Comparison of ENCODE assay signal across 10 mouse cellular contexts in genomic region chr2:116820831-116821745, GRCm38 (mm10). TPM values are rescaled to one million over a fixed set of nuclear protein-coding genes. Genes with fewer than 3 reads are reported as not detected.
DNase-seq lines count a peak whose midpoint lies in the region; ATAC-seq and TF ChIP-seq lines count a peak whose summit lies in the region.
"Had no signal": no experiment of that assay in that cellular context is flagged by ENCODE, and none has a peak within 500 bp of the region (broad histone marks: within the 10 kb centered on the region; RNA-seq: fewer than 3 reads in every experiment).

No protein-coding gene starts in this region.

- no peak overlapping the region for H3K4me2 ChIP-seq in hindbrain, embryonic 11.5 days (replicated peaks; ENCODE audit: low read depth, low read length)
- H3K4me2 ChIP-seq in forebrain, embryonic 12.5 days, result no peak overlapping the region
- H3K4me2 ChIP-seq in limb, embryonic 14.5 days (replicated peaks; ENCODE audit: low read depth, low read length, severe bottlenecking), result no peak overlapping the region
- H3K4me2 ChIP-seq: heart, embryonic 15.5 days had no signal

- in situ Hi-C loops in ES-E14 (cut with MboI; ENCODE audit: low sequenced_read_pairs in 2 of 2, unreplicated experiment in 2 of 2), result loop anchor here in 1 of 2 experiments (10.0 kb wide), 1 partner anchor 606 kb away; no protein-coding TSS in a partner anchor

- H3K27ac ChIP-seq in hindbrain, embryonic 11.5 days (ENCODE audit: low read depth, low read length), result peak overlapping the region; percentile 49
- H3K27ac ChIP-seq in hindbrain, embryonic 10.5 days, result no peak overlapping the region; the same call in 1 of the 2 replicates
- H3K27ac ChIP-seq in ES-E14 (ENCODE audit: insufficient read depth, low read depth, low read length, poor library complexity, severe bottlenecking), result no peak overlapping the region
- H3K27ac ChIP-seq in forebrain, embryonic 12.5 days, result peak overlapping the region; percentile 59; the same call in 1 of the 2 replicates
- H3K27ac ChIP-seq in limb, embryonic 14.5 days (replicated peaks; ENCODE audit: low read depth, low read length), result no peak overlapping the region
- H3K27ac ChIP-seq: heart, embryonic 15.5 days had no signal

- H3K4me3 ChIP-seq in hindbrain, embryonic 11.5 days (ENCODE audit: low read depth, low read length), result no peak overlapping the region
- H3K4me3 ChIP-seq in hindbrain, embryonic 10.5 days, result no peak overlapping the region
- H3K4me3 ChIP-seq in ES-E14 (ENCODE audit: insufficient read depth in 1 of 2, low read depth in 1 of 2, low read length in 2 of 2, poor library complexity in 1 of 2, severe bottlenecking in 1 of 2), result no peak overlapping the region
- H3K4me3 ChIP-seq in forebrain, embryonic 12.5 days (replicated peaks), result no peak overlapping the region
- no peak overlapping the region for H3K4me3 ChIP-seq in limb, embryonic 14.5 days (replicated peaks; ENCODE audit: low read length)
- H3K4me3 ChIP-seq: heart, embryonic 15.5 days; megakaryocyte, embryonic 14.5 days had no signal

- ATAC-seq in hindbrain, embryonic 11.5 days (ENCODE audit: low FRiP score), result peak; percentile 80
- peak; percentile 55 for ATAC-seq in forebrain, embryonic 12.5 days (ENCODE audit: low FRiP score)
- ATAC-seq in limb, embryonic 14.5 days (ENCODE audit: low FRiP score, low read depth), result no peak

- WGBS in hindbrain, embryonic 11.5 days, result 61% methylated on average over 13 of the region's 13 CpGs
- WGBS in hindbrain, embryonic 10.5 days, result 68% methylated on average over 13 of the region's 13 CpGs
- 50% methylated on average over 13 of the region's 13 CpGs for WGBS in forebrain, embryonic 12.5 days
- 47% methylated on average over 13 of the region's 13 CpGs for WGBS in limb, embryonic 14.5 days

- H3K9ac ChIP-seq in hindbrain, embryonic 11.5 days (ENCODE audit: low read depth, low read length), result no peak overlapping the region
- H3K9ac ChIP-seq in ES-E14 (ENCODE audit: insufficient read depth, low read depth, low read length, poor library complexity, severe bottlenecking), result no peak overlapping the region
- no peak overlapping the region for H3K9ac ChIP-seq in forebrain, embryonic 12.5 days
- no peak overlapping the region for H3K9ac ChIP-seq in limb, embryonic 14.5 days (ENCODE audit: low read depth, low read length, severe bottlenecking)
- H3K9ac ChIP-seq: heart, embryonic 15.5 days had no signal

- no peak for TF ChIP-seq POLR2A in limb, embryonic 14.5 days (IDR thresholded peaks at IDR 0.05; ENCODE audit: borderline replicate concordance, extremely low read depth, insufficient read depth, insufficient read length)

- no peaks in the 10 kb centered on the region for H3K36me3 ChIP-seq in hindbrain, embryonic 11.5 days (ENCODE audit: control insufficient read depth, insufficient read depth, low read length)
- no peaks in the 10 kb centered on the region for H3K36me3 ChIP-seq in hindbrain, embryonic 10.5 days
- H3K36me3 ChIP-seq in ES-E14 (ENCODE audit: control insufficient read depth, insufficient read depth, low read length, poor library complexity, severe bottlenecking), result no peaks in the 10 kb centered on the region
- no peaks in the 10 kb centered on the region for H3K36me3 ChIP-seq in forebrain, embryonic 12.5 days (replicated peaks)
- H3K36me3 ChIP-seq in limb, embryonic 14.5 days (ENCODE audit: control insufficient read depth, insufficient read depth, low read length), result no peaks in the 10 kb centered on the region
- H3K36me3 ChIP-seq: heart, embryonic 15.5 days had no signal

- DNase-seq in hindbrain, embryonic 11.5 days (ENCODE audit: low spot score), result peak; percentile 60
- no peak for DNase-seq in hindbrain, embryonic 10.5 days (ENCODE audit: low spot score)
- DNase-seq in ES-E14 (ENCODE audit: low read depth, low spot score), result no peak
- peak; percentile 58 for DNase-seq in limb, embryonic 14.5 days (ENCODE audit: low spot score)
- no peak for DNase-seq in ovary, postnatal 10 days (ENCODE audit: low spot score)
- DNase-seq in thymus, postnatal 36 days, result no peak
- no peak for DNase-seq in c-Kit-positive CD71-positive TER-119-positive erythroid progenitor cells, embryonic 14.5 days (ENCODE audit: low spot score)

- H3K9me3 ChIP-seq in hindbrain, embryonic 11.5 days (ENCODE audit: control insufficient read depth, low read length), result no peaks in the 10 kb centered on the region
- H3K9me3 ChIP-seq in hindbrain, embryonic 10.5 days, result no peaks in the 10 kb centered on the region
- no peaks in the 10 kb centered on the region for H3K9me3 ChIP-seq in ES-E14 (ENCODE audit: control insufficient read depth, insufficient read depth, low read depth, low read length)
- H3K9me3 ChIP-seq in forebrain, embryonic 12.5 days, result no peaks in the 10 kb centered on the region
- H3K9me3 ChIP-seq in limb, embryonic 14.5 days (ENCODE audit: control insufficient read depth, low read length), result no peaks in the 10 kb centered on the region
- H3K9me3 ChIP-seq: heart, embryonic 15.5 days; megakaryocyte, embryonic 14.5 days had no signal

- no peaks in the 10 kb centered on the region for H3K4me1 ChIP-seq in hindbrain, embryonic 11.5 days (replicated peaks; ENCODE audit: control insufficient read depth, insufficient read depth, low read length)
- peaks cover 21% of the 10 kb centered on the region for H3K4me1 ChIP-seq in hindbrain, embryonic 10.5 days (replicated peaks)
- H3K4me1 ChIP-seq in ES-E14 (ENCODE audit: control insufficient read depth in 2 of 2, insufficient read depth in 2 of 2, low read length in 2 of 2, poor library complexity in 1 of 2), result no peaks in the 10 kb centered on the region
- peaks cover 35% of the 10 kb centered on the region for H3K4me1 ChIP-seq in forebrain, embryonic 12.5 days
- H3K4me1 ChIP-seq in limb, embryonic 14.5 days (ENCODE audit: control insufficient read depth, insufficient read depth, low read length), result no peaks in the 10 kb centered on the region
- H3K4me1 ChIP-seq: megakaryocyte, embryonic 14.5 days had no signal

- no peaks in the 10 kb centered on the region for H3K27me3 ChIP-seq in hindbrain, embryonic 11.5 days (ENCODE audit: control insufficient read depth, insufficient read depth, low read length)
- peaks cover 3% of the 10 kb centered on the region; the same call in 1 of the 2 replicates for H3K27me3 ChIP-seq in hindbrain, embryonic 10.5 days (ENCODE audit: insufficient read depth, poor library complexity, severe bottlenecking)
- H3K27me3 ChIP-seq in forebrain, embryonic 12.5 days, result peaks cover 6% of the 10 kb centered on the region; the same call in 1 of the 2 replicates
- no peaks in the 10 kb centered on the region; the same call in 1 of the 2 replicates for H3K27me3 ChIP-seq in limb, embryonic 14.5 days (ENCODE audit: control insufficient read depth, insufficient read depth, low read length)
- H3K27me3 ChIP-seq: heart, embryonic 15.5 days had no signal

TF ChIP-seq in ES-E14, 5 proteins besides CTCF, POLR2A, EP300 and RAD21:
- no peak for TF ChIP-seq ZNF384 (IDR thresholded peaks at IDR 0.05; ENCODE audit: low read depth, low read length)
- TF ChIP-seq ZC3H11A (IDR thresholded peaks at IDR 0.05; ENCODE audit: borderline replicate concordance, low read depth, low read length), result peak; percentile 8; the same call in 1 of the 2 replicates

RNA-seq across cellular contexts. Expression of gene Tmco5, which starts 57.4 kb away (rescaled TPM):
- not detected in 2 replicates for polyA plus RNA-seq in hindbrain, embryonic 11.5 days (2014; fragmentation: Nextera tagmentation; extraction: Ambion mirVana)
- not detected in 2 replicates for polyA plus RNA-seq in hindbrain, embryonic 10.5 days (2016; fragmentation: Nextera tagmentation; extraction: Ambion mirVana)
- total RNA-seq in ES-E14 (2012; rRNA removed), result not detected in 2 replicates
- not detected in 2 replicates for polyA plus RNA-seq in forebrain, embryonic 12.5 days (2016; fragmentation: Nextera tagmentation; extraction: Ambion mirVana)
- not detected in 2 replicates for polyA plus RNA-seq in limb, embryonic 14.5 days (2012; rRNA removed)
- polyA plus RNA-seq in limb, embryonic 14.5 days (2014; fragmentation: Nextera tagmentation; extraction: Ambion mirVana), result not detected in 2 replicates
- polyA plus RNA-seq: heart, embryonic 15.5 days had no signal

Comparison
In these comparisons a context has a peak if more than half of its experiments do, and no peak if none do; other contexts are left out.
1. DNase-seq: peak in hindbrain, embryonic 11.5 days (single experiment) and limb, embryonic 14.5 days (single experiment); none in hindbrain, embryonic 10.5 days (single experiment), ES-E14 (single experiment), ovary, postnatal 10 days (single experiment), thymus, postnatal 36 days (0 of 2) and c-Kit-positive CD71-positive TER-119-positive erythroid progenitor cells, embryonic 14.5 days (single experiment).
2. H3K27ac ChIP-seq: peak in hindbrain, embryonic 11.5 days (single experiment) and forebrain, embryonic 12.5 days (single experiment); none in hindbrain, embryonic 10.5 days (single experiment), ES-E14 (single experiment) and limb, embryonic 14.5 days (single experiment).